In the genomic region with DNA sequence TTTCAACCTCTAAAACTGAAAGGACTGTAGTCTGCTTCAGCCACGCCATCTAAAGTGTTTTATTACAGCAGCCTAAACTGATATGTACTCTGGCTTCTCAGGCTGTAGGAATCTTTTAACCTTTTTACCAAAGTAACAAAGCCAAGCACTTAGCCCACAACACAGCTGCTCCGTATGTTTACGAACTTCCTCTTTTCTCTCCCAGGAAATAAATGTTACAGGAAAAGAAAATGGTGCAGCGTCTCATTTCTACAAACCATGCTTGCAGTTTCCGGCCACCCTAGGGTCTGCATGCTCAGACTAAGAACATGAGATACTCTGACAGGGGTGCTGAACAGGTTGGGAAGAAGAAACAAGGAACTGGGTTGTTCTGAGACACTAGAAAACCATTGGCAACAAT, we compare ENCODE assay signal across 26 mouse cellular contexts. TPM values are rescaled to one million over a fixed set of nuclear protein-coding genes. Genes with fewer than 3 reads are reported as not detected.
DNase-seq lines count a peak whose midpoint lies in the region; ATAC-seq and TF ChIP-seq lines count a peak whose summit lies in the region.
"Had no signal": no experiment of that assay in that cellular context is flagged by ENCODE, and none has a peak within 500 bp of the region (broad histone marks: within the 10 kb centered on the region; RNA-seq: fewer than 3 reads in every experiment).

No protein-coding gene starts in this region.

- H3K4me2 ChIP-seq in intestine, embryonic 16.5 days (ENCODE audit: low read depth, low read length), result peak overlapping the region; percentile 48
- H3K4me2 ChIP-seq: hindbrain, embryonic 13.5 days; liver, embryonic 15.5 days; lung, embryonic 15.5 days; midbrain, embryonic 13.5 days had no signal

- TF ChIP-seq POLR2A in small intestine, adult 2 months (IDR thresholded peaks at IDR 0.05; ENCODE audit: low read depth, low read length), result no peak

- H3K27me3 ChIP-seq in G1E (ENCODE audit: insufficient read depth, low read length), result peaks cover 7% of the 10 kb centered on the region; the same call in 1 of the 2 replicates
- no peaks in the 10 kb centered on the region for H3K27me3 ChIP-seq in intestine, embryonic 16.5 days (replicated peaks; ENCODE audit: control insufficient read depth, insufficient read depth, low read length)
- H3K27me3 ChIP-seq in small intestine, adult 2 months (ENCODE audit: control insufficient read depth, insufficient read depth, low read length), result no peaks in the 10 kb centered on the region
- H3K27me3 ChIP-seq: hindbrain, embryonic 13.5 days; liver, embryonic 15.5 days; lung, embryonic 15.5 days; midbrain, embryonic 13.5 days had no signal

- WGBS in intestine, embryonic 16.5 days, result 47% methylated on average over 5 of the region's 5 CpGs
- 14% methylated on average over 5 of the region's 5 CpGs for WGBS in small intestine, adult 2 months

- H3K4me3 ChIP-seq in G1E (ENCODE audit: low read depth, low read length), result no peak overlapping the region
- H3K4me3 ChIP-seq in brown adipose tissue, adult 24 weeks (ENCODE audit: insufficient read depth, low read depth, low read length), result no peak overlapping the region
- H3K4me3 ChIP-seq in intestine, embryonic 16.5 days (ENCODE audit: low read length), result peak overlapping the region; percentile 44
- H3K4me3 ChIP-seq in small intestine, adult 2 months (ENCODE audit: low read depth, low read length), result no peak overlapping the region
- H3K4me3 ChIP-seq: embryonic facial prominence, embryonic 10.5 days; forebrain, embryonic 10.5 days; heart, adult 2 months; hindbrain, embryonic 13.5 days; limb, embryonic 10.5 days; liver, embryonic 15.5 days; lung, embryonic 15.5 days; midbrain, embryonic 13.5 days had no signal

- peak; percentile 24 for DNase-seq in G1E (ENCODE audit: low spot score)
- DNase-seq in left cerebral cortex, adult 11 months (ENCODE audit: low spot score), result no peak
- DNase-seq in thymus, postnatal 14 days, result no peak
- no peak for DNase-seq in kidney, adult 11 months
- DNase-seq: adrenal gland, postnatal 25 days; cerebellum, adult 11 months; cerebellum, adult 9-11 months; forebrain, postnatal 0 days; gastrocnemius, postnatal 25 days; heart, adult 2 months; layer of hippocampus, adult 9-11 months; liver; lung, postnatal 36 days; right cerebral cortex, postnatal 25 days; thymus, adult 18-20 months; thymus, postnatal 4 days had no signal

- ATAC-seq in G1E (ENCODE audit: extremely low read depth, insufficient number of reproducible peaks, low FRiP score, poor library complexity, severe bottlenecking), result peak; percentile 40; the same call in 1 of the 2 replicates
- no peak for ATAC-seq in intestine, embryonic 16.5 days
- ATAC-seq: forebrain, postnatal 0 days; midbrain, embryonic 13.5 days had no signal

- H3K4me1 ChIP-seq in G1E (ENCODE audit: insufficient read depth, low read depth, low read length), result peaks cover 18% of the 10 kb centered on the region
- H3K4me1 ChIP-seq in brown adipose tissue, adult 24 weeks (ENCODE audit: control insufficient read depth, insufficient read depth, insufficient read length, low read length), result no peaks in the 10 kb centered on the region
- H3K4me1 ChIP-seq in intestine, embryonic 16.5 days (ENCODE audit: control insufficient read depth, insufficient read depth, low read length), result peaks cover 5% of the 10 kb centered on the region; the same call in 1 of the 2 replicates
- H3K4me1 ChIP-seq in small intestine, adult 2 months (ENCODE audit: control insufficient read depth, insufficient read depth, insufficient read length, low read length), result peaks cover 24% of the 10 kb centered on the region
- H3K4me1 ChIP-seq: forebrain, embryonic 10.5 days; hindbrain, embryonic 13.5 days; limb, embryonic 10.5 days; liver, embryonic 15.5 days; lung, embryonic 15.5 days; midbrain, embryonic 13.5 days had no signal

- no peaks in the 10 kb centered on the region for H3K36me3 ChIP-seq in G1E (replicated peaks)
- no peaks in the 10 kb centered on the region for H3K36me3 ChIP-seq in intestine, embryonic 16.5 days (ENCODE audit: control insufficient read depth, insufficient read depth, low read length)
- no peaks in the 10 kb centered on the region for H3K36me3 ChIP-seq in small intestine, adult 2 months (ENCODE audit: control insufficient read depth, insufficient read depth, low read length)
- H3K36me3 ChIP-seq: embryonic facial prominence, embryonic 10.5 days; forebrain, embryonic 10.5 days; hindbrain, embryonic 13.5 days; limb, embryonic 10.5 days; liver, embryonic 15.5 days; lung, embryonic 15.5 days had no signal

- peak overlapping the region; percentile 67 for H3K9ac ChIP-seq in intestine, embryonic 16.5 days (ENCODE audit: low read depth, low read length)
- H3K9ac ChIP-seq: forebrain, postnatal 0 days; hindbrain, embryonic 13.5 days; liver, embryonic 15.5 days; lung, embryonic 15.5 days; midbrain, embryonic 13.5 days had no signal

- peak overlapping the region; percentile 23; the same call in 1 of the 2 replicates for H3K27ac ChIP-seq in brown adipose tissue, adult 24 weeks (replicated peaks; ENCODE audit: low read depth, low read length)
- H3K27ac ChIP-seq in intestine, embryonic 16.5 days (ENCODE audit: low read length), result peak overlapping the region; percentile 87
- H3K27ac ChIP-seq in small intestine, adult 2 months (ENCODE audit: insufficient read depth, low read depth, low read length), result peak overlapping the region; percentile 98
- H3K27ac ChIP-seq: embryonic facial prominence, embryonic 10.5 days; forebrain, embryonic 10.5 days; heart, adult 2 months; hindbrain, embryonic 13.5 days; limb, embryonic 10.5 days; liver, embryonic 15.5 days; lung, embryonic 15.5 days; midbrain, embryonic 13.5 days had no signal

- TF ChIP-seq CTCF in G1E (IDR thresholded peaks at IDR 0.05; ENCODE audit: low read depth, low read length), result no peak
- no peak for TF ChIP-seq CTCF in small intestine, adult 2 months (IDR thresholded peaks at IDR 0.05; ENCODE audit: extremely low read depth, insufficient read length, insufficient replicate concordance, low read depth, low read length)

- no peaks in the 10 kb centered on the region for H3K9me3 ChIP-seq in G1E (replicated peaks)
- no peaks in the 10 kb centered on the region for H3K9me3 ChIP-seq in intestine, embryonic 16.5 days (ENCODE audit: control insufficient read depth, low read length)
- H3K9me3 ChIP-seq: embryonic facial prominence, embryonic 10.5 days; forebrain, embryonic 10.5 days; hindbrain, embryonic 13.5 days; limb, embryonic 10.5 days; liver, embryonic 15.5 days; lung, embryonic 15.5 days; midbrain, embryonic 13.5 days had no signal

RNA-seq across cellular contexts. Expression of a gene that starts 19.2 kb away (rescaled TPM):
- total RNA-seq in G1E (2014; fragmentation: Nextera tagmentation) (99.4 and 144 TPM in 2 replicates), G1E (2017) (113 and 118 TPM in 2 replicates)
- polyA plus RNA-seq in G1E (2012), result 4.6 and 4.8 TPM in 2 replicates
- 2.6 and 3.6 TPM in 2 replicates for polyA plus RNA-seq in brown adipose tissue, adult 24 weeks (2012; ENCODE audit: insufficient read depth, insufficient read length, missing spikeins)
- 32.4 and 35.9 TPM in 2 replicates for polyA plus RNA-seq in intestine, embryonic 16.5 days (2015; fragmentation: Nextera tagmentation; extraction: Ambion mirVana)
- polyA plus RNA-seq in small intestine, adult 2 months (2012; rRNA removed), result 5.9 and 10.9 TPM in 2 replicates

RNA-seq across cellular contexts. Expression of a gene that starts 28.3 kb away (rescaled TPM):
- total RNA-seq in G1E (2014; fragmentation: Nextera tagmentation), result not detected in 2 replicates
- total RNA-seq in G1E (2017), result not detected in 2 replicates
- not detected in 2 replicates for polyA plus RNA-seq in G1E (2012)
- polyA plus RNA-seq in brown adipose tissue, adult 24 weeks (2012; ENCODE audit: insufficient read depth, insufficient read length, missing spikeins), result 0.44 TPM in 1 of 2 replicates, not detected in the other
- 5.0 and 5.3 TPM in 2 replicates for polyA plus RNA-seq in intestine, embryonic 16.5 days (2015; fragmentation: Nextera tagmentation; extraction: Ambion mirVana)
- 0.18 and 0.34 TPM in 2 replicates for polyA plus RNA-seq in small intestine, adult 2 months (2012; rRNA removed)

Comparison
In these comparisons a context has a peak if more than half of its experiments do, and no peak if none do; other contexts are left out.
1. H3K27ac ChIP-seq: peak in every context shown above with its lines; median percentile 98 in small intestine, adult 2 months; 87 in intestine, embryonic 16.5 days; 23 in brown adipose tissue, adult 24 weeks.